Mouse (Mus musculus): ENCODE data around the gene Med4.

- no peak for TF ChIP-seq GATA1 (IDR thresholded peaks at IDR 0.05; ENCODE audit: borderline replicate concordance, low read length)
- no peak for TF ChIP-seq FLI1 (IDR thresholded peaks at IDR 0.05; ENCODE audit: low read length)
These were observed 2.6 kb upstream of the Med4 start for GRCm38 (mm10) chr14:73507200-73507599.

All from megakaryocyte, embryonic 14.5 days (primary cell).